Mouse (Mus musculus): ENCODE data around the gene Zbtb1. TPM values are rescaled to one million over a fixed set of nuclear protein-coding genes. Genes with fewer than 3 reads are reported as not detected.

Gene Zbtb1
- polyA plus RNA-seq, 1 experiment from 2014 or later, result 5.8 TPM

DNA sequence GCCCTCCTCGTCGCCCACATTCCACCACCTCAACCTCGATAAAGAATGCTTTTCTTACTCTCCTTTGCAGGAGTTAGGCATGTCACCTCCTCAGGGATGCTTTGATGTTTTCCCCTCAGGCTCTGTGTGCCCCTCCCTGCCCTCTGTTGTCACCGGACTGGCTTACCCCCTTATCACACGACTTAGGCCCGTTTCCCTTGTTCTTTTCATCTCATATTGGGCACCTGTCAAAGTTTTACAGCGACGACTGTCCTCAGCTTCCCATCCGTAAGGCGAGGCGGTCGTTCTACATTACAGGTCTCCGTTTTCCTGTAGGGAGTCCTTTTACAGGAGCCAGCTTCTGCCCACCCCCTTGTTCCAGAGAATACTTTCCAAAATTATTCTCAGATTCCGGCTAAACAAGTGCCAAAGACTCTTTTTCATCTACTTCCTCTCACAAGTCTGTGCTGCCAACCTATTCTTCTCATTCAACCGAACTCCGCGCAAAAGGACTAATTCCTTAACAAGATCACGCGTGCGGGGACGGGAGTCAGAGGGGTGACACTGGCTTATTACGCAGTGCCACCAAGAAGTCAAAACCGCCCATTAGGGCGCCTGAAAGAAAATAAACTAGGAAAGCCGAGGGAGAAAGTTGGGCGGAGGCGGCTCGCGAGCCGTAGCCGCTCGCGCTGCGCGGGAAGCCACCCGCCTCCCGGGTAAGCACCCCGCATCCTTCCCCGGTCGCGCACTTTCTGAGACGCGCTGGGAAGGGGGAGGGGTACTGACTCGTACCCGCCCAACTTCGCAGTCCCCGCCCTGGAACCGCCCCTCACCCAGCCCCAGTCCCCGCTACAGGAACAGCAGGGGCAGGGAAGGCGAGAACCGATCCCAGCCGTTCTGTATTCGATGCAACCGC is 33.2 kb downstream of the Zbtb1 start:
- peak overlapping the region; percentile 55 for H3K9ac ChIP-seq (replicated peaks; ENCODE audit: low read depth)
- ATAC-seq (peak; percentile 80), DNase-seq (ENCODE audit: low spot score) (peak; percentile 94)
- H3K36me3 ChIP-seq (ENCODE audit: insufficient read depth, low read length), result no peaks in the 10 kb centered on the region
- peak overlapping the region; percentile 90 for H3K27ac ChIP-seq (ENCODE audit: low read length)
- peaks cover 17% of the 10 kb centered on the region; the same call in 1 of the 2 replicates for H3K27me3 ChIP-seq (replicated peaks; ENCODE audit: insufficient read depth, low read length)
- peaks cover 12% of the 10 kb centered on the region; the same call in 1 of the 2 replicates for H3K4me1 ChIP-seq (ENCODE audit: insufficient read depth, low read depth, low read length)
- TF ChIP-seq CTCF (IDR thresholded peaks at IDR 0.05) (no peak), EP300 (IDR thresholded peaks at IDR 0.05) (no peak)
- WGBS, result 4% methylated on average over 45 of the region's 54 CpGs
- no peaks in the 10 kb centered on the region for H3K9me3 ChIP-seq (ENCODE audit: low read length)
- peak overlapping the region; percentile 79 for H3K4me2 ChIP-seq (replicated peaks; ENCODE audit: low read depth, low read length)
- H3K4me3 ChIP-seq (ENCODE audit: low read depth, low read length), result peak overlapping the region; percentile 62

DNA sequence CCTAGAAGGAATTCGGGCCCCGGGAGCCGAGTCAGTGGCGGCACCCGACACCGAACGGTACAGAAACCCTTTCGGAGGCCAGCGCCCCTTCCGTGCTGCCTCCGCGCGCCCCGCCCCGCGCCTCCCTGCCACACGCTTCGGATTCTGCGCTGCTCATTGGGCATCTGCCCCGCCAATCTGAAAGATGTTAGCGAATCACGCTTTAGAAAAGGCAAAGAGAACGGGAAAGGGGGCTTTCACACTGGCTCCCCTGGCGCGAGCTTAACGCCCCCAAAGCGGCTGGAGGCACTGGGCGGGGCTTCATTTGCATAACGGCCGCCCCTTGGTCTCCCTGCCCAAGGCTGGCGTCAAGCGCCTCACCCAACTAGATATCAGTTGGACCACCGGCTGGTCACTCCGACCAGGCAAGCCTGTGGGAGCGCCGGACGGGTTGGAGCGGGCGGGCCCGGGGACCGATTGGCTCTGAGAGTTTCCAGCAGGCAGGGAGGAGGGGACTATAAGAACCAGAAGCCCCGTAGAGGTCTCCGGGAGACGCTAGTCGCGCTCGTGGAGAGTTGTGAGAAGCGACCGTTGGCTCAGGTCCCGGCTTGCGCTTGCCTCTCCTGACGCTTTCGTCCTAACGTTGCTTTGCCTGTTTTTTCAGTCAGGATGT is 33.9 kb downstream of the Zbtb1 start, which contains the start of gene Hspa2:
Gene Hspa2 (plus strand): TSS at position 291 of the 652 bp plus-strand sequence.
- peak; percentile 98 for ATAC-seq

GRCm38 (mm10) chr12:76404836-76405182 is 34.7 kb downstream of the Zbtb1 start:
- Histone ChIP-seq H3K4me3 (ENCODE audit: low read depth, low read length) (peak overlapping the region; percentile 62), H3K36me3 (ENCODE audit: insufficient read depth, low read length) (no peaks in the 10 kb centered on the region), H3K9me3 (ENCODE audit: low read length) (no peaks in the 10 kb centered on the region), H3K4me2 (replicated peaks; ENCODE audit: low read depth, low read length) (peak overlapping the region; percentile 79), H3K27me3 (replicated peaks; ENCODE audit: insufficient read depth, low read length) (peaks cover 17% of the 10 kb centered on the region; the same call in 1 of the 2 replicates), H3K4me1 (ENCODE audit: insufficient read depth, low read depth, low read length) (peaks cover 12% of the 10 kb centered on the region; the same call in 1 of the 2 replicates), H3K9ac (replicated peaks; ENCODE audit: low read depth) (no peak overlapping the region), H3K27ac (ENCODE audit: low read length) (no peak overlapping the region)
- WGBS, result 9% methylated on average over 19 of the region's 20 CpGs
- TF ChIP-seq CTCF (IDR thresholded peaks at IDR 0.05), result no peak
- TF ChIP-seq EP300 (IDR thresholded peaks at IDR 0.05), result no peak
- no peak for DNase-seq (ENCODE audit: low spot score)
- ATAC-seq, result no peak

More for the DNA sequence above, 33.9 kb downstream of the Zbtb1 start, which contains the start of gene Hspa2:
- Histone ChIP-seq H3K4me1 (ENCODE audit: insufficient read depth, low read depth, low read length) (peaks cover 12% of the 10 kb centered on the region; the same call in 1 of the 2 replicates), H3K4me2 (replicated peaks; ENCODE audit: low read depth, low read length) (peak within 1 kb of the TSS; percentile 79), H3K9ac (replicated peaks; ENCODE audit: low read depth) (peak within 1 kb of the TSS; percentile 55), H3K9me3 (ENCODE audit: low read length) (no peaks in the 10 kb centered on the region), H3K36me3 (ENCODE audit: insufficient read depth, low read length) (no peaks in the 10 kb centered on the region), H3K27ac (ENCODE audit: low read length) (peak within 1 kb of the TSS; percentile 90), H3K27me3 (replicated peaks; ENCODE audit: insufficient read depth, low read length) (peaks cover 17% of the 10 kb centered on the region; the same call in 1 of the 2 replicates), H3K4me3 (ENCODE audit: low read depth, low read length) (peak within 1 kb of the TSS; percentile 62)
- TF ChIP-seq EP300 (IDR thresholded peaks at IDR 0.05) (no peak), CTCF (IDR thresholded peaks at IDR 0.05) (no peak)
- DNase-seq (ENCODE audit: low spot score), result peak; percentile 100
- WGBS, result 1% methylated on average over 48 of the region's 54 CpGs

- H3K36me3 ChIP-seq (ENCODE audit: insufficient read depth, low read length), result no peaks in the 10 kb centered on the region
- H3K9me3 ChIP-seq (ENCODE audit: low read length), result no peaks in the 10 kb centered on the region
- no peak overlapping the region for H3K27ac ChIP-seq (ENCODE audit: low read length)
- H3K4me3 ChIP-seq (ENCODE audit: low read depth, low read length), result peak overlapping the region; percentile 62
- H3K9ac ChIP-seq (replicated peaks; ENCODE audit: low read depth), result no peak overlapping the region
- no peak for DNase-seq (ENCODE audit: low spot score)
- H3K4me2 ChIP-seq (replicated peaks; ENCODE audit: low read depth, low read length), result peak overlapping the region; percentile 79
- peaks cover 12% of the 10 kb centered on the region; the same call in 1 of the 2 replicates for H3K4me1 ChIP-seq (ENCODE audit: insufficient read depth, low read depth, low read length)
- TF ChIP-seq EP300 (IDR thresholded peaks at IDR 0.05), result no peak
- TF ChIP-seq CTCF (IDR thresholded peaks at IDR 0.05), result 0 out of 2 replicates have a peak, but pooled peaks have one; percentile 13
- WGBS, result 3% methylated on average over 64 of the region's 64 CpGs
- ATAC-seq, result no peak
- peaks cover 17% of the 10 kb centered on the region; the same call in 1 of the 2 replicates for H3K27me3 ChIP-seq (replicated peaks; ENCODE audit: insufficient read depth, low read length)
These were observed 35.3 kb downstream of the Zbtb1 start for GRCm38 (mm10) chr12:76405183-76405970.

GRCm38 (mm10) chr12:76405971-76406370 is 35.9 kb downstream of the Zbtb1 start:
- peaks cover 17% of the 10 kb centered on the region; the same call in 1 of the 2 replicates for H3K27me3 ChIP-seq (replicated peaks; ENCODE audit: insufficient read depth, low read length)
- peak overlapping the region; percentile 62 for H3K4me3 ChIP-seq (ENCODE audit: low read depth, low read length)
- H3K9ac ChIP-seq (replicated peaks; ENCODE audit: low read depth), result no peak overlapping the region
- ATAC-seq (no peak), DNase-seq (ENCODE audit: low spot score) (no peak)
- WGBS, result 5% methylated on average over 23 of the region's 23 CpGs
- peak overlapping the region; percentile 79 for H3K4me2 ChIP-seq (replicated peaks; ENCODE audit: low read depth, low read length)
- H3K36me3 ChIP-seq (ENCODE audit: insufficient read depth, low read length), result no peaks in the 10 kb centered on the region
- H3K27ac ChIP-seq (ENCODE audit: low read length), result no peak overlapping the region
- TF ChIP-seq CTCF (IDR thresholded peaks at IDR 0.05) (no peak), EP300 (IDR thresholded peaks at IDR 0.05) (no peak)
- H3K4me1 ChIP-seq (ENCODE audit: insufficient read depth, low read depth, low read length), result peaks cover 12% of the 10 kb centered on the region; the same call in 1 of the 2 replicates
- no peaks in the 10 kb centered on the region for H3K9me3 ChIP-seq (ENCODE audit: low read length)
